Mouse (Mus musculus): Measurements from ENCODE around the gene Gm21310. TPM values are rescaled to one million over a fixed set of nuclear protein-coding genes. Genes with fewer than 3 reads are reported as not detected.
"Not testable (repeated sequence)": the region's sequence is repeated elsewhere in the genome, so short reads cannot be mapped to it uniquely, and the experiment has no call there.

Gene Gm21310
- not detected for total RNA-seq (2021)

GRCm38 (mm10) chrY:10147083-10147482, at the start of gene Gm21310:
TSS of gene Gm21310 (minus strand) at chrY:10147183.
- intact Hi-C loops (cut with DNase I); DNase-seq: not testable (repeated sequence)

Other genes starting within 250 kb of the Gm21310 start
- gene Gm20834, start 177.4 kb upstream of the Gm21310 start, total RNA-seq (2021), result not detected

Data from heart, postnatal 36 days (tissue).